Mouse (Mus musculus): Measurements from ENCODE around the gene Cobll1.

GRCm38 (mm10) chr2:65223012-65223411 lies 16.2 kb downstream of the Cobll1 start:
- TF ChIP-seq CTCF (IDR thresholded peaks at IDR 0.05; ENCODE audit: low read depth, low read length) (no peak), POLR2A (IDR thresholded peaks at IDR 0.05; ENCODE audit: extremely low read depth, insufficient read depth, low read length) (no peak)

All from liver, adult 2 months (tissue).